Mouse (Mus musculus): ENCODE data around the gene Traf7.

DNA sequence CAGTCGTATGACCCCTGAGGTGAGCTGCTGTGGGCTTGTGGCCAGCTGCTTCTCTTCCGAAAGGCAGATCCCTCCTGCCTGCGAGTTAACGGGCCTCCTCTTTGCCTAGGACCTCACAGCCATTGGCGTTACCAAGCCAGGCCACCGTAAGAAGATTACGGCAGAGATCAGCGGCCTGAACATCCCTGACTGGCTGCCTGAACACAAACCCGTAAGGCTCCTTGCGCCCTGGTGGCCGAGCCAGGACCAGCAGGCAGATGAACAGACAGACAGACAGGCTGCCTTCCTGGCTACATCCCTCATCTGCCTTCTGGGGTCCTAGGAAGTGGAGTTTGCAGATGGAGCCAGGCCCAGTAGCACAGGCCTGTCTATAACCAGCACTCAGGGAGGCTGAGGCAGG is 25.5 kb downstream of the Traf7 start:
- TF ChIP-seq CTCF (IDR thresholded peaks at IDR 0.05; ENCODE audit: control insufficient read depth, insufficient read depth, low read length): peak; percentile 30; the same call in 1 of the 2 replicates
- no peak for TF ChIP-seq POLR2A (IDR thresholded peaks at IDR 0.05; ENCODE audit: borderline replicate concordance, control insufficient read depth, low read depth, low read length)
